Mouse (Mus musculus) heart, embryonic 12.5 days (tissue): Measurements from ENCODE around the gene Uox. TPM values are rescaled to one million over a fixed set of nuclear protein-coding genes. Genes with fewer than 3 reads are reported as not detected.

Experiments used
- ATAC-seq: fragments of 200-750 bp; cut with Nextera tagmentation; 2 replicates; pipeline ENCODE4 v1.8.0; 2017; ENCODE audit warnings: moderate TSS enrichment, moderate library complexity; ENCODE audit not compliant: insufficient number of reproducible peaks, low FRiP score
- H3K27ac ChIP-seq: fragments of 300-500 bp; sonication (generic); 2 replicates; pipeline ENCODE4 v1.5.1; 2016; ENCODE audit warnings: mild to moderate bottlenecking, moderate library complexity; ENCODE audit not compliant: poor library complexity, severe bottlenecking
- H3K27me3 ChIP-seq: fragments of 300-500 bp; sonication (generic); replicated peaks from 2 replicates; pipeline ENCODE4 v1.6.1; 2016; ENCODE audit warnings: mild to moderate bottlenecking, moderate library complexity
- H3K36me3 ChIP-seq: fragments of 300-500 bp; sonication (generic); 2 replicates; pipeline ENCODE4 v1.6.1; 2016; ENCODE audit warnings: mild to moderate bottlenecking, moderate library complexity
- H3K4me1 ChIP-seq: fragments of 300-500 bp; sonication (generic); replicated peaks from 2 replicates; pipeline ENCODE4 v1.6.1; 2016; ENCODE audit warnings: mild to moderate bottlenecking
- H3K4me2 ChIP-seq: fragments of 300-500 bp; sonication (generic); 2 replicates; pipeline ENCODE4 v1.6.1; 2016; ENCODE audit warnings: mild to moderate bottlenecking, moderate library complexity
- H3K4me3 ChIP-seq: fragments of 300-500 bp; sonication (generic); 2 replicates; pipeline ENCODE4 v1.5.1; 2016; ENCODE audit warnings: mild to moderate bottlenecking
- H3K9ac ChIP-seq: fragments of 300-500 bp; sonication (generic); 2 replicates; pipeline ENCODE4 v1.6.1; 2016; ENCODE audit warnings: mild to moderate bottlenecking, moderate library complexity
- H3K9me3 ChIP-seq: fragments of 300-500 bp; sonication (generic); replicated peaks from 2 replicates; pipeline ENCODE4 v1.6.1; 2016; ENCODE audit warnings: mild to moderate bottlenecking, moderate library complexity
- WGBS: fragments of 180-500 bp; shearing (Covaris S2); methylation state at CpG from one replicate; pipeline ENCODE4 v1.1.7; 2016; 5-methylcytosine and 5-hydroxymethylcytosine counted together
- polyA plus RNA-seq: library from polyadenylated mRNA; unstranded; fragments of >200 nt; fragmentation: Nextera tagmentation; extraction: Ambion mirVana; gene quantifications from 2 replicates; pipeline ENCODE4 v1.2.1, GENCODE M21; 2016

Uox gene
- polyA plus RNA-seq, 1 experiment from 2014 or later: 0.08 TPM

DNA sequence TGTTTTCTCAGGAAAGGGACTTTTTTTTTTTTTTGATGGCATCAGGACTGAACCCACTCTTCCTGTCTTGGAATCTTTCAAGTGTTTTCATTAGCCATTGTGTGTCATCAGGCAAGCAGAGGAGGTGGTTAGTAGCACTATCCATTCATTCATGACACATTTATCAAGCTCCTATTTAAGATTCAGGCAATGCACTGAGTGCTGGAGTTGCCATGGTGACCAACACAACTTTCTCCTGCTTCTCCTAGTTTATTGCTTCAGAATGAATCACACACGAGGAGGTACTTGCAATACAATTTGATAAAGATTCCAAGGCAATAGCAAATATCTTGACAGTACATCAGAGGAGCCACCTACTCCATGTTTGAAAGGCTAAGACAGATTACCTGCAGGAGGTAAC, 37.1 kb downstream of the Uox start:
- WGBS: 30% methylated on average over 1 of the region's 1 CpGs
- no peak overlapping the region for H3K4me3 ChIP-seq
- H3K36me3 ChIP-seq: no peaks in the 10 kb centered on the region
- peaks cover 18% of the 10 kb centered on the region; the same call in 1 of the 2 replicates for H3K4me1 ChIP-seq
- no peak for ATAC-seq
- no peak overlapping the region for H3K9ac ChIP-seq
- H3K9me3 ChIP-seq: no peaks in the 10 kb centered on the region
- no peak overlapping the region for H3K27ac ChIP-seq
- H3K27me3 ChIP-seq: no peaks in the 10 kb centered on the region
- H3K4me2 ChIP-seq: no peak overlapping the region

DNA sequence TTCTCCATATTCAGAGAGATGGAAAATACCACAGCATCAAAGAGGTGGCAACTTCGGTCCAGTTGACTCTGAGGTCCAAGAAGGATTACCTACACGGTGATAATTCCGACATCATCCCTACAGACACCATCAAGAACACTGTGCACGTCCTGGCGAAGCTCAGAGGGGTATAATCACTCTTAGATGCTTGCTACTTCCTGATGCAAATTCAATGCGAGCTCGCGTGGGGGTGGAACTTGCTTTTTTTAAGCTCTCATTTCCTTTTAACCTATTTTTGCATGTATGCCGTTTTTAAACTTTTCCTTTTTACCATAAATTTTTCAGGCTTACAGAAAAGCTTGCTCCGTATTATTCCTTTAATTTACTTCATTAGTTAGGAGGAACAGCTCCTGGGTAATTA, 40.1 kb downstream of the Uox start:
- 78% methylated on average over 10 of the region's 10 CpGs for WGBS
- no peak for ATAC-seq
- Histone ChIP-seq H3K27me3 (no peaks in the 10 kb centered on the region), H3K4me2 (no peak overlapping the region), H3K4me3 (no peak overlapping the region), H3K4me1 (0 out of 2 replicates have a peak, but pooled peaks cover 3% of the 10 kb centered on the region), H3K36me3 (no peaks in the 10 kb centered on the region), H3K27ac (no peak overlapping the region), H3K9ac (no peak overlapping the region), H3K9me3 (no peaks in the 10 kb centered on the region)

DNA sequence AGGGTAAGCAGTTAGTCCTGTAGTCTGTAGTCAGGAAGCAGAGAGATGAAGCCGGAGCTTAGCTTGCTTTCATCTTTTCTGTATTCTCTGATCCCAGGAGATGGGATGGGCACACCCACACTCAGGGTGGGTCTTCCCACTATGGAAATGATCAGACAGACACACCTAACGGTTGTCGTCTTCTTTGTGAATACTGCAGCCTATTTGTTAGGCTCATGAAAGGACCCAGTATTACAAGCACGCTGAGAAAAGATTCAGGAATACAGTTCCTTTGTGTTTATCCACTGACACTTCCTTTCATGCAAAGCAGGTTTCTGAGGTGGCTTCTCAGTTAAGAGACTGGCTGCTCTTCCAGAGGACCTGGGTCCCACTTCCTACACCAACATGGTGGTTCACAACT, 41.0 kb downstream of the Uox start:
- H3K4me2 ChIP-seq: no peak overlapping the region
- H3K4me3 ChIP-seq: no peak overlapping the region
- no peaks in the 10 kb centered on the region for H3K36me3 ChIP-seq
- no peak overlapping the region for H3K27ac ChIP-seq
- no peak overlapping the region for H3K9ac ChIP-seq
- 82% methylated on average over 4 of the region's 4 CpGs for WGBS
- ATAC-seq: no peak
- H3K4me1 ChIP-seq: 0 out of 2 replicates have a peak, but pooled peaks cover 3% of the 10 kb centered on the region
- no peaks in the 10 kb centered on the region for H3K9me3 ChIP-seq
- H3K27me3 ChIP-seq: no peaks in the 10 kb centered on the region

DNA sequence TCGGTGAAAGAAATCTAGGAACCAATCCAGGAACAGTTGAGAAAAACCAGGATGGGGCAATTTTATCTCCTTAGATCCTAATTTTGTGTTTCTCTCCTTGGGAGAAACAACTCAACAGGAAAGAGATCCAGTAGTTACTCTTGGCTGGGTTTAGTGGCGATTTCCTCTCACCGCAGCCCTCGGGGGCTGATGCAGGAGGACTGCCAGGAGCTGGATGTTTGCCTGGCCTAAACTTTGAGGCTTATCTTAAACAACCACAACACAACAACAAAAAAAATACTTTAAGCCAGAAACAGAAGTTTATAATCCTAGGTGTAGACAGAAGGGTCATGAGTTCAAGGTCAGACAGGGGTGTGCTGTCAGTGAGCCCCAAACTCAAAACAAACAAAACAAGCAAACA, 41.6 kb downstream of the Uox start:
- no peak for ATAC-seq
- WGBS: 61% methylated on average over 4 of the region's 4 CpGs
- H3K9me3 ChIP-seq: no peaks in the 10 kb centered on the region

DNA sequence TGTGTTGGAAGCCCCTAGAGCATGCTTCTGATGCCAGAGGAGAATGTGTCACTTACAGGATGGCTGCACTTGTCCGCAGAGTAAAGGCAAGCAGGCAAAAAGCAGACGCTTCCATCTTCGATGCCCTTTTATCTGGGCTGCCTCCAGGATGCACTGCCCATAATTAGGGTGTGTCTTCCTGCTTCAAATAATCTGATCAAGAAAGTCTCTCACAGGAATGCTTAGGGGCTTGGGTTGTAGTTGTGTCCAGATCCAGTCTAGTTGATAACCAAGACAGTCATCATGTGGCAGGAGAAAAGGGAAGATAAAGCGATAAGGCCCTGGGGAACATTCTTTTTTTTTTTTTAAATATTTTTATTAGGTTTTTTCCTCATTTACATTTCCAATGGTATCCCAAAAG, 45.3 kb downstream of the Uox start, which contains the start of gene Dnase2b:
Gene Dnase2b (minus strand): TSS at position 101 of the 400 bp plus-strand sequence.
- H3K4me1 ChIP-seq: peaks cover 5% of the 10 kb centered on the region; the same call in 1 of the 2 replicates
- WGBS: 75% methylated on average over 4 of the region's 4 CpGs

More for the DNA sequence above, 41.6 kb downstream of the Uox start:
- H3K4me2 ChIP-seq: no peak overlapping the region
- no peaks in the 10 kb centered on the region for H3K27me3 ChIP-seq
- H3K4me3 ChIP-seq: no peak overlapping the region
- no peak overlapping the region for H3K9ac ChIP-seq
- H3K27ac ChIP-seq: no peak overlapping the region
- H3K36me3 ChIP-seq: no peaks in the 10 kb centered on the region
- 0 out of 2 replicates have a peak, but pooled peaks cover 3% of the 10 kb centered on the region for H3K4me1 ChIP-seq

DNA sequence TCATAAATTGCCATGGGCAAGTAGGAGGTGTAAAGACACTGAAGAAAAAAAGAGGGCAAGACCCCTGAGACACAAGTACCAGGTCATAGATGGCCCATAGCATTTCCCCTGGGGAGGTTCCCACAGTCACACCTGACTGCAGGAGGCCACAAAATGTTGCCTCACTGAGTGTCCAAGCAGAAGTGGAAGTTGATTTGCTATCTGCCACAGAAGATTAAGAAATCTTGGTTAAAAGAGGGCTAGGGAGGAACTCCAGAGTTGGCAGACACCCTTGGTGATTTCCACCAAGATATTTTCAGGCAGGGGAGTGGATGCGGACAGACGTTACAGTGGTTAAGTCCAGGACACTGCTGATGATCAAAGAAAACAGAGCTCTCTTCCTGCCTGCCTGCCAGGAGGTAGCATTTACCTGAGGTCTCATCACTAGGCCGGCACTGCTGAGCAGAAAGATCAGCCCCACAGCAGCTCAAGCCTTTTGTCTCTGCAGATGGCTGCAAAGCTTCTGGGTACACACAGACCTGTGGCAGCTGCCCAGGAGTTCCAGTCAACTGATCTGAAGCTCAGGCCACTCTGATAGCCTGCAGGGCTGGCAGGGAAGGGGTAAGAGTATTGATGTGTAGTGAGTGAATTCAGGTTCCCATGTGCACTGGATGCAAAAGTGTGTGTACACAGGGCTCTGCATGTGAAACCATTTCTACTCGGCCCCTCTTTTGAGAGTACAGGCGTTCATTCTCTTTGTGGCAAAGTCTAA, 46.5 kb downstream of the Uox start:
- no peaks in the 10 kb centered on the region for H3K36me3 ChIP-seq
- no peak overlapping the region for H3K9ac ChIP-seq
- H3K4me3 ChIP-seq: no peak overlapping the region
- no peak overlapping the region for H3K27ac ChIP-seq
- no peaks in the 10 kb centered on the region for H3K27me3 ChIP-seq
- WGBS: 72% methylated on average over 5 of the region's 5 CpGs
- peaks cover 9% of the 10 kb centered on the region; the same call in 1 of the 2 replicates for H3K4me1 ChIP-seq
- H3K4me2 ChIP-seq: no peak overlapping the region
- ATAC-seq: no peak
- H3K9me3 ChIP-seq: no peaks in the 10 kb centered on the region

More for the DNA sequence above, 45.3 kb downstream of the Uox start, which contains the start of gene Dnase2b:
- no peaks in the 10 kb centered on the region for H3K36me3 ChIP-seq
- no peak within 1 kb of the TSS for H3K4me2 ChIP-seq
- no peak within 1 kb of the TSS for H3K27ac ChIP-seq
- ATAC-seq: no peak
- H3K9ac ChIP-seq: no peak within 1 kb of the TSS
- H3K27me3 ChIP-seq: no peaks in the 10 kb centered on the region
- no peaks in the 10 kb centered on the region for H3K9me3 ChIP-seq
- H3K4me3 ChIP-seq: no peak within 1 kb of the TSS

DNA sequence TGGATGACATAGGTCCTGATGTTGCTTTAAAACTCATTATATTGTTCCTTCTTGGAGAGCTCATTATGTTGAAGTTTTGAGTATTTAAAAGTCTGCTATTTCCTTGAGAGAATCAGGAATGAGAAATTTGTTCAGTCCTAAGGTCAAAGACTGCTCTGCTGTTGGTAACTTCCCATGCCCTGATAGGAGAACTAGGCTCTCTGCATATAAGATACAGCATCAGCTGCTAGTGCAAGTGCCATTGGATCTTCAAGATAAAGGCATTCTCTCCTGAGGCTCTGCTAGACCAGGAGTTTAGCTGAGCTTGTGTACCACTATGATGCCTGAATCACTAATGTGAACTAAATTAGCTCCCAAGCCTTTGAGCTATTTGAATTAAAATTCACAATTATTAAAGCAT, 47.7 kb downstream of the Uox start:
- no peak for ATAC-seq
- peaks cover 9% of the 10 kb centered on the region; the same call in 1 of the 2 replicates for H3K4me1 ChIP-seq

DNA sequence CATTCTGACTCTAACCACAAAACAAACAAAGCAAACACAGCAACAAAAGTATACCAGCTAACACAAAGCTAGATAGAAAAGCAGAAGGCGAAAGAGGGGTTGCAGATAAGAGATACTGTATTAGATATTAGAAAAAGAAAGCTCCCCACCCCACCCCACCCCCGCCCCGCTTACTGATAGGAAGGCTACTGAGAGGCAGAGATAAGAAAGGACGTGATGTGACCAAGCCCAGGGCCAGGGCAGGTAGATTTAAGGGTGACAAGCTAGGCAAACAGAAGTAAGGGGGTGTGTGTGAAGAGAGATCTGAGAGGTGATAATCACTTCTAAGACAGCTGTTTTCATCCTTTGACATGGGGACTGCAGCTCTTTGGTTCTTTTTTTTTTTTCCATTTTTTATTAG, 48.1 kb downstream of the Uox start:
- no peak overlapping the region for H3K27ac ChIP-seq
- no peak overlapping the region for H3K4me3 ChIP-seq
- no peaks in the 10 kb centered on the region for H3K36me3 ChIP-seq
- no peak overlapping the region for H3K4me2 ChIP-seq
- peaks cover 9% of the 10 kb centered on the region; the same call in 1 of the 2 replicates for H3K4me1 ChIP-seq
- WGBS: 56% methylated on average over 4 of the region's 4 CpGs
- no peak for ATAC-seq
- H3K9me3 ChIP-seq: no peaks in the 10 kb centered on the region
- no peak overlapping the region for H3K9ac ChIP-seq
- no peaks in the 10 kb centered on the region for H3K27me3 ChIP-seq

More for the DNA sequence above, 47.7 kb downstream of the Uox start:
- Histone ChIP-seq H3K4me3 (no peak overlapping the region), H3K9ac (no peak overlapping the region), H3K9me3 (no peaks in the 10 kb centered on the region), H3K27ac (no peak overlapping the region), H3K27me3 (no peaks in the 10 kb centered on the region), H3K36me3 (no peaks in the 10 kb centered on the region), H3K4me2 (no peak overlapping the region)

DNA sequence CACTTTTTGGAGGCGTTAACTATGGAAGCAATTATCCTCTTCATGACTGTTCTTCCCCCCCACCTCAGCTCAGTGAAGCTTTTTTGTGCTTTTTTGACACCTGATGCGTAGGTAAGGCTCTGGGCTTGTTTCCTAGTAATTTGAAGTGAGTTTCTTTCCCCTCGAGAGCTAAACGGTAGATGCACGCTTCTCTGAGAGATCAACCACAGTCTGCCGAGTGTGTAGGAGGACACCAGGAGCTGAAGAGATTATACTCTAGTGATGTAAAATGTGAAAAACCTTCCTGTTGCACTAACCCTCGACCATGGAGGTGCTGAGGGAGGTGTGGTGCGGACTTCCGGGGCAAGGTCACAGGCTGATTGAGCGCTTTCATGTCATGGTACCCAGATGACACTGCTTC, 49.9 kb downstream of the Uox start:
- Histone ChIP-seq H3K27me3 (no peaks in the 10 kb centered on the region), H3K36me3 (no peaks in the 10 kb centered on the region), H3K4me3 (no peak overlapping the region), H3K27ac (no peak overlapping the region), H3K4me2 (no peak overlapping the region), H3K9me3 (no peaks in the 10 kb centered on the region), H3K4me1 (peaks cover 9% of the 10 kb centered on the region; the same call in 1 of the 2 replicates), H3K9ac (no peak overlapping the region)
- 84% methylated on average over 10 of the region's 10 CpGs for WGBS
- no peak for ATAC-seq

DNA sequence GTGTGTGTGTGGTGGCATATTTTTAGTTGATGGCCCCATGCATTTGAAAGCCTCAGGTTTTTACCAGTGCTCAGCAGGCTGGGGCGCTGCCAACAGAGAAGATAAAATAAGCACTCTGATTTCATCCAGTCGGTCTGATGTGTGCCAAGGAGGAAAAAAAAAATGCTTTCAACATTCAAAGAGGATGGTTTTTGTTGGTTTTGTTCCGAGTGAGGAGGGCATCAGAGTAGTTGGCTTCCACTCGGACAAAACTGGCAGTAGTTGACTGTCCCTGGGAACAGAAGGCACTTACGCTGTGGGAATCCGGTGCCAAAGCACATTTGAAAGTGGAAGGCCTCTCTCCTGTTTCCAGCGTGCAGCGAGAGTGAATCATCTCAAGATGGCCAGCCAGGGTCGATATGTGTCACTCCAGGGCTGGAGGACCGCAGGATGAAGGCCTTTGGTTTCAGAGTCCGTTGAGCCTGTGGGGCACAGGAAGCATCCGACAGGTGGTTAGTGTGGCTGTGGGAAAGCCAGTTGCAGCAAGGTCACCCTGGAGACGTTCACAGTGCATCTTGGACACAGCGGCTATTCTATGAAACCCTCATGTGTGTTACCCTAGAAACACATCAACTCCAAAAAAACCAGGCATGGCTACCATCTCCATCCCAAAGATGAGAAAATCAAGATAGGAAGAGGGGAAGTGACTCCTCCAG, 50.5 kb downstream of the Uox start:
- ATAC-seq: no peak
- no peaks in the 10 kb centered on the region for H3K27me3 ChIP-seq
- H3K9me3 ChIP-seq: no peaks in the 10 kb centered on the region
- 72% methylated on average over 14 of the region's 14 CpGs for WGBS
- no peak overlapping the region for H3K4me2 ChIP-seq
- no peak overlapping the region for H3K4me3 ChIP-seq
- no peaks in the 10 kb centered on the region for H3K36me3 ChIP-seq
- peaks cover 9% of the 10 kb centered on the region; the same call in 1 of the 2 replicates for H3K4me1 ChIP-seq
- no peak overlapping the region for H3K9ac ChIP-seq
- H3K27ac ChIP-seq: no peak overlapping the region

DNA sequence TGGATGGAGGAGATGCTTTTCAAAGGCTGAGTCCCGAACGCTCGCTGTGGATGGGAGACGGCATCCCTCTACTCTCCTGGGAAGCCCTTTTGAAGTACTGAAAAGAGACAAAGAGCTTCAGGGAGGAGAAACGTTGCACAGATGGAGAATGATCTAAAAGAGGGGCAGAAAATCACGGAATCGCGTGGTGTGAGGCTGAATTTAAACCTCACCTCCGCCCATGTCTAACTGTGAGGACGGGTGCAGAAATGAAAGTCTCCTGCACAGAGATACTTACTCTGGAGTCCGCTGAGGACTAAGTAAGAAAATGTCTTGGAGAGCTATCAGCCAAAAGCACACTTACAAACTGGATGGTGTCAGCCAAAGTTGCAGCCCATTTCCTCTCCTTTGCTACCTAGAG, 51.7 kb downstream of the Uox start:
- H3K9me3 ChIP-seq: no peaks in the 10 kb centered on the region
- H3K27me3 ChIP-seq: no peaks in the 10 kb centered on the region
- H3K4me1 ChIP-seq: peaks cover 9% of the 10 kb centered on the region; the same call in 1 of the 2 replicates

More for the DNA sequence above, 51.7 kb downstream of the Uox start:
- Histone ChIP-seq H3K36me3 (no peaks in the 10 kb centered on the region), H3K27ac (no peak overlapping the region), H3K4me2 (no peak overlapping the region), H3K4me3 (no peak overlapping the region), H3K9ac (no peak overlapping the region)
- WGBS: 79% methylated on average over 11 of the region's 11 CpGs
- no peak for ATAC-seq
